Mouse (Mus musculus): ENCODE results near the gene Cox19.

The Cox19 gene

GRCm38 (mm10) chr5:139381586-139382513 is 30.6 kb upstream of the Cox19 start:
- no peak for DNase-seq (ENCODE audit: extremely low spot score)

- peak; percentile 85 for DNase-seq (ENCODE audit: extremely low spot score)
Observed at GRCm38 (mm10) chr5:139380385-139381248, 29.4 kb upstream of the Cox19 start.

GRCm38 (mm10) chr5:139379771-139380384 is 28.7 kb upstream of the Cox19 start:
- no peak for DNase-seq (ENCODE audit: extremely low spot score)

- DNase-seq (ENCODE audit: extremely low spot score): peak; percentile 53
Observed at GRCm38 (mm10) chr5:139378986-139379629, 27.9 kb upstream of the Cox19 start.

- no peak for DNase-seq (ENCODE audit: extremely low spot score)
Observed at GRCm38 (mm10) chr5:139378271-139378556, 27.0 kb upstream of the Cox19 start.

- DNase-seq (ENCODE audit: extremely low spot score): no peak
Observed at GRCm38 (mm10) chr5:139377468-139378270, 26.5 kb upstream of the Cox19 start, which contains the start of gene Gpr146. TSS of gene Gpr146 (plus strand) at chr5:139377697.

- DNase-seq (ENCODE audit: extremely low spot score): no peak
Observed at GRCm38 (mm10) chr5:139374841-139375240, 23.6 kb upstream of the Cox19 start.

GRCm38 (mm10) chr5:139373889-139374444 is 22.7 kb upstream of the Cox19 start:
- DNase-seq (ENCODE audit: extremely low spot score): no peak

- no peak for DNase-seq (ENCODE audit: extremely low spot score)
Observed at GRCm38 (mm10) chr5:139373126-139373525, 21.9 kb upstream of the Cox19 start.

GRCm38 (mm10) chr5:139371631-139372401 is 20.6 kb upstream of the Cox19 start:
- peak; percentile 93 for DNase-seq (ENCODE audit: extremely low spot score)

GRCm38 (mm10) chr5:139371118-139371517 is 19.9 kb upstream of the Cox19 start:
- no peak for DNase-seq (ENCODE audit: extremely low spot score)

GRCm38 (mm10) chr5:139370336-139370735 is 19.1 kb upstream of the Cox19 start:
- no peak for DNase-seq (ENCODE audit: extremely low spot score)

- DNase-seq (ENCODE audit: extremely low spot score): no peak
Observed at GRCm38 (mm10) chr5:139368638-139369320, 17.6 kb upstream of the Cox19 start.

GRCm38 (mm10) chr5:139367884-139368458 is 16.8 kb upstream of the Cox19 start:
- DNase-seq (ENCODE audit: extremely low spot score): no peak

GRCm38 (mm10) chr5:139366484-139366883 is 15.3 kb upstream of the Cox19 start:
- no peak for DNase-seq (ENCODE audit: extremely low spot score)

- DNase-seq (ENCODE audit: extremely low spot score): no peak
Observed at GRCm38 (mm10) chr5:139365827-139366226, 14.6 kb upstream of the Cox19 start.

GRCm38 (mm10) chr5:139364911-139365571 is 13.8 kb upstream of the Cox19 start:
- no peak for DNase-seq (ENCODE audit: extremely low spot score)

GRCm38 (mm10) chr5:139364260-139364910 is 13.2 kb upstream of the Cox19 start:
- DNase-seq (ENCODE audit: extremely low spot score): peak; percentile 85

All from embryo, embryonic 9.5 days (tissue).